Mouse (Mus musculus): ENCODE measurements around the gene Cnksr3. TPM values are rescaled to one million over a fixed set of nuclear protein-coding genes. Genes with fewer than 3 reads are reported as not detected.

Cnksr3 gene
- total RNA-seq, 1 experiment from 2014 or later: 8.7 TPM

DNA sequence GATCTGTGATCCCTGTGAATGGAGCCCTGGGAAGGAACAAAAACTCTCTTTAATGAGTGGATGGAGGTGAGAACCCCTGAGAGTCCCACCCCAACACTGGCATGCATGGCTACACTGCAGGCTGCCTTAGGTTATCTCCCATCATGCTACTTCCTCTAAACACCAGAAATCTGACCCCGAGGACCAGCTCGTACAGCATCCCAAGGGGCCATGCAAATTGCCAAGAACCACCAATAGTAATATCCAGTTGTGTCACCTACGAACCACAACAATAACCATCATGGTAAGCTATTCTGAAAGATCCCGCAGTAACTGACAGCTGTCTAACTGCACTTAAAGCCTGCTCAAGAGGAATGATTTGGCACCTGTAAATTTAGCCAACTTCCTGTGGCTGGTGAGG is 59.1 kb downstream of the Cnksr3 start:
- no peak for ATAC-seq (replicated peaks; ENCODE audit: low read depth, poor library complexity, severe bottlenecking)

DNA sequence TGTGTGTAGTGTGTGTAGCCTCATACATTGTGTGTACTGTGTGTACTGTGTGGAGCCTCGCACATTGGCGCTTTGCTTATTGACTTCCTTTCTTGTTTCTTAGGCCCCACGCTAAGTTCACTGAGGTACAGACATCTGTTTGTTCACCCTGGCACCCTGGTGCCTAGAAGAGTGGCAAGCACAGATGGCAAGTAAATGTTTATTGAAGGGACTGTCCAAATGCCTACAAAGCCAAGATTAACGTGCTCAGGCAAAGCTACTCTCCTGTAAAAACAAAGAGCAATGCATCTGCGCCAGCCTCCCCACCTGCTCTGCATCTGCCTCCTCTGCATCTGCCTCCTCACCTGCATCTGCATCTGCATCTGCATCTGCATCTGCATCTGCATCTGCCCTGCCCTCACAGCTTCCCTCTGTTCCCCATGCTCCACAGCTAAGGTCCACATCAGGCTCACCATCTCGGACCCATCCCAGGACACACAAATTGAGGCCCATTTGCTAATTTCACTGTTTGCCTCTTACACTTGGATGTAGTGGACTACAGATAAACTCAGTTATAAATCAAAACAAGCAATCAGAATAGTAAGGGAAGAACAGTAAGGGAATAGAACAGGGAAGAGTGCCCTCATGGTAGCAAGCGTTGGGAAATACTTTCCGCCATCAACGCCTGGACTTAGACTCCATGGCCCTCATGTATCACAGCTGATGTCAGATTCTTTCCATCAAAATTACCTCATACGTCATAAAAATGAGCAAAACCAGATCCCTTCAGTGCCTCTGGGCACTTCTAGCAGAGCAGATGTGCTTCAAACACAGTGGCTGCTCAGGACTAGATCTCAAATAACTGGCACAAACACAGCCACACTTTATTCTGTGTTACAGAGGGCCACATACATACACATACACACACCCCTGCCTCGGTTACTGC is 62.1 kb downstream of the Cnksr3 start:
- no peak for ATAC-seq (replicated peaks; ENCODE audit: low read depth, poor library complexity, severe bottlenecking)

DNA sequence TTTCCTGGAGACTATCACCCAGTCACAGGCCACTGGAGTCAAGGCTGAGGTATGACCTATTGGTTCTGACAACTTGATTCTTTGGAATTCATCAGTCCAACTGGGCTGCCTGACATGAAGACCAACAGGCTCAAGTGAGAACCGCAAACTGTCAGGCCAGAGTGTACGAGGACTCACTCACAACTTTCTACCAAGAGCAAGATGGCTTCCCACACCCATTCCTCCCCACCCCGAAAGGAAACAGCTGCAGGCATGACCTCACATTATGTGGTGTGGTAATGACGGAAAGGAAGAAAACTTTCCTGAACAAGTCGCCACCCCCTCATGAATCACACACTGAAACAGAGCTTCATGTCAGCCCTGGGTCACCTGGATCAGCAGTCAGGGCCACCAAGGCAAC is 66.4 kb downstream of the Cnksr3 start:
- ATAC-seq (replicated peaks; ENCODE audit: low read depth, poor library complexity, severe bottlenecking): 0 out of 2 replicates have a peak, but pooled peaks have one; percentile 31

DNA sequence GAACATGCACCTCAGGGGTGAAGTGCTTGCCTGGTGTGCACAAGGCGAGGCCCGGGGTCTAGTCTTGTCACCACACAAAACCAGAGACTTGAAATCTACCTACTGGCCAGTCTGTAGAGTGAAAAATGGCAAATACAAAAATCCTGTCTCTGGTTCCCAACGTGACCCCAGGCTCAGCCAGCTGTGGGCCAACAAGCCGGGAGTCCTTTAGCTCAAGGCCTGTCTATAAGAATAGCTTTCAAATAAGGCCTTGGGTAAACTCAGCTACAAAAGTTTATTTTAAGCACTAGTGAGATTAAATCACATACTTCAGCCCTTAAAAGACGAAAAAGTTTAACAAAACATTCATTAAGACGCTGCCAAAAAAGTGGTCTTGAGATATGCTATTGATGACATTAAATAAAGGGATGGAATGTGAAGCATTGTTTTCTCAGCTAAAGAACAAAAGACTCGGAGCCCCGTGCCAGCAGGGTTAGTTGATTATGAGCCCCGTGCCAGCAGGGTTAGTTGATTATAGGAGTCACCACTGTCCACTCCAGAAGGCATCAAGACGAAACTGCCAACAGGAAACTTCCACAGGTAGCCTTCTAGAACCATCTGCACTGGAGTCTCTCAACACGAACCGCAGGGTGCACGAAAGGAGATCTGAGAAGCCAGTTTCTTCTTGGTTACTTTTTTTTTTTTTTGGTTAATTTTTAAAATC is 67.8 kb downstream of the Cnksr3 start:
- no peak for ATAC-seq (replicated peaks; ENCODE audit: low read depth, poor library complexity, severe bottlenecking)

DNA sequence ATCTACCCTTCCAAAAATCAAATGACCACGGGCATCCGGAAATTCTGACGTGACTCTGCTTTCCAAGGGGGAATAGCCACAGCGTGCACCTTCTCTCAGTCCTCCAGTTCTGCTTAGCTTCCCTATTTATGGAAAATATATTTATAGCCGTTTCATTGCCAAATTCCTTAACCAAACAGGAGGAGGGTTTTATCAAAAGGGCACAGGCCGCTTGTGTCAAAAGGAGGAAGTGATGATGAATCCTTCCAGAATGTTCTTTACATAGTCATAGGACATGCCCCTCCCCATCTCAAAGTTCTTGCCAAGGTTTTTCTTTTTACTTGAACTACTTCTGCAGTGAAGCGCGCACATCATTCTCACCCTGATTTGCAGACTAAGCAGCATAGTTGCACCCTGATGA is 69.8 kb downstream of the Cnksr3 start:
- ATAC-seq (replicated peaks; ENCODE audit: low read depth, poor library complexity, severe bottlenecking): peak; percentile 67

DNA sequence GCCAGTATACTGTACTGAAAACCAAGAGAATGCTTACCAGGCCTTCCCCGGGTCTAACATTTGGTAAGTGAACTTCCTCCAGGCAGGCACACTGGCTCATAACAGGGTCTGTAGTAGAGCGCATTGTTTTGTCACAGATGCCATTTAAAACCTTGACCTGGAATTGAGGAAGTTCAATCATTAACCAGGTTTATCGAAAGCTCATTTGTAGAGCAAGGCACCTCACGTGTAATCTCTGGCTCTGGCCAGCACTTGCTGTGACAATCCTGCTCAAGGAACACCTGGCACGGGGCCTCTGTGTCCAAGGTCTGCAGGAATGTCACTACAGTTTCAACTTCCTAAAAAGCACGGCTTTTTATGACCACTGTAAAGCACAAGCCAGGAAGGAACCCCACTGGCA is 71.8 kb downstream of the Cnksr3 start:
- peak; percentile 30; the same call in 1 of the 2 replicates for ATAC-seq (replicated peaks; ENCODE audit: low read depth, poor library complexity, severe bottlenecking)

DNA sequence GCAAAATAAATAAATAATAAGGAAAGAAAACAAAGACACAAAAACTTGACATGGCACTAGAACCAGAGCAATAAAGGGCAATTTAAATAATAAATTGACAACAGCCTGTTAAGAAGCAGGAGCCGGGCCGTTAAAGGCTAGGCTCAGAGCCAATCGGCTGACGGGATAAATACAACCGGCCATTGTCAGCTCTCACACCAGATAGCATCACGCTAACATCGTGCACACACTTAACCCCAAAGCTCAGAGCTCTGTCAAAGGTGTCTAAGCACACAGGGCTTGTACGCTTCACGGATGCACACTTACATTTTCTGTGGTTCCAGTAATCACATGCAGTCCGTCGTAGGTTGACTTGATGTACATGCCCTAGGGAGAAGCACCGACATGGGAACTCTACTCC is 74.0 kb downstream of the Cnksr3 start:
- ATAC-seq (replicated peaks; ENCODE audit: low read depth, poor library complexity, severe bottlenecking): no peak

DNA sequence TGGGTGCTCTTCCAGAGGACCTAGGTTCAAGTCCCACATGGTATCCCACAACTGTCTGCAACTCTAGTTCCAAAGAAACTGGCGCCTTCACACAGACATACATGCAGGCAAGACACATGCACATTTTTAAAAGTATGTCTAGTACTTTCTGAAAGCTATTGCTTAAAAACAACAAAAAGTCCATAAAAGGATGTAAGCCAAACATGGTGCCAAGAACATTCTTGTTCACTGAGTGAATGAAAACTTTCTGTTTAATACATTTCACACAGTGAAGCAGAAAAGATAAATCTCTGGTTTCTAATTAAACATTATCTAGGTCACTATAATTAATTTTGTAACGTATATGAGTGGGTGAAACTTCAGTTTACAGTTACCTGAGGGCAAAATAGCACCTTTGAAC is 76.3 kb downstream of the Cnksr3 start:
- no peak for ATAC-seq (replicated peaks; ENCODE audit: low read depth, poor library complexity, severe bottlenecking)

DNA sequence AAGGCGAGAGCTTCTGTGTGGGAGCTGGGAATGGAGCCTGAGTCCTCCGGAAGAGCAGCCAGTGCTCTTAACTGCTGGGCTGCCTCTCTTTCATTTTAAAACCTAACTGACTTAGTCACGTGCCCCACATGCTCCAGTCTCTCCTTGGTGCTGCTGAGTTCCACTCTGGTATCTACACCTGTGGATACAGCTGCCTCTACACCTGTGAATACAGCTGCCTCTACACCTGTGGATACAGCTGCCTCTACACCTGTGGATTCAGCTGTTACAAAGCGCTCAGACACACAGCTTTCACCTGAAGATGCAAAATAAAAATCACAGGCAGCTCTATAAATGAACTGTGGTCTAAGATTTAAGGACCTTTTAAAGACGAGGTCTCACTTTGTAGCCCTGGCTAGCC is 79.0 kb downstream of the Cnksr3 start:
- no peak for ATAC-seq (replicated peaks; ENCODE audit: low read depth, poor library complexity, severe bottlenecking)

DNA sequence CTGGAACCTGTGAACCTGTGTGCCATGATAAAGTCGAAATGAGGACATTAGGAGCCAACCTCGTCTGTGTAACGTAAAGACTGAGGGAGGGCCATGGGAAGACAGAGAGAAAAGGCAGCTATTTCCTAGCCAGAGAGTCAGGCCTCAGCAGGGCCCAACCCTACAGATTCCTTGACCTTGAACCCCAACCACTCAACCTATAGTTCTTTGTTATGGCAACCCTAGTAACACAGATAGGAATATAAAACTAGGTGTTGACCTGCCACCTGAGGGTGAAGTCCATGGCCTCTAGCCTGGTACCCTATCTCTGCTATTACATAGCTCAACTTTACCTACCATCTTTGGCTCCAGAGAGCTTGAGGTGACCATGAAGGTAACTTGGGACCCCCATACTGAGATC is 80.6 kb downstream of the Cnksr3 start:
- ATAC-seq (replicated peaks; ENCODE audit: low read depth, poor library complexity, severe bottlenecking): no peak

DNA sequence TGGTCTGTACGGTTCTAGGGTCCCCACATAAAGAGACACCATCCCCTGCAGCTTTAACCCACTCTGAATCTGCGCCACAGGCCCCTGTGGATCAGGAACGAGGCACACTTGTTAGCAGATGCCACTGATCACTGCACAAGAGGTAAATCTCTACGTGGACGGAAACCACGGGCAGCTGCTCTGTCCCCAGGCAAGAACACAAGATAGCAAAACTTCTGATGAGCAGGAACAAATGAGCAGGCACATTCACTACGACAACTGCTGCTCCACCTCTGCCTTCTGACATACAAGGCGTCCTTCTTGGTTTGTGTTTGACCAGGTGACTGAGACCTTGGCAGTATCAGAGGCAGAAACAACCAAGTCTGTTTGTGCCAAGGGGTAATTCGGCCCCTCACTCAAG is 84.2 kb downstream of the Cnksr3 start:
- no peak for ATAC-seq (replicated peaks; ENCODE audit: low read depth, poor library complexity, severe bottlenecking)

DNA sequence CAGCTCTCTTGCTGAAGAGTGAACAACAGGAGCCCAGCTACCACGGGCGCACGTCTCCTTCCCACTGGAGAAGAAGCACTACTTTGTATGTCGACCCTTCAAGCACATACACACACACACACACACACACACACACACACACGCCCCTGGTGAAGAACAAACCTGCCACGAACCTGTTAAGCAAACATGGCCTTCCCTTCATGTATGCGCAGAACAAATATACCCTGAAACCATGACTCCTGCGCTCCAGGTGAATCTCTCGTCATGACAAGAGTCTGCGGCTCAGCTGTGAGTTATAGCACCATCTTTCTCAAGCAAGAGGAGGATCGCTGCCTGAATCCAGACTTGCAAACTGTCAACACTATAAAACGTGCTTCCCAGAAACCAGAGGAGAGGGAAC is 85.2 kb downstream of the Cnksr3 start:
- ATAC-seq (replicated peaks; ENCODE audit: low read depth, poor library complexity, severe bottlenecking): no peak

DNA sequence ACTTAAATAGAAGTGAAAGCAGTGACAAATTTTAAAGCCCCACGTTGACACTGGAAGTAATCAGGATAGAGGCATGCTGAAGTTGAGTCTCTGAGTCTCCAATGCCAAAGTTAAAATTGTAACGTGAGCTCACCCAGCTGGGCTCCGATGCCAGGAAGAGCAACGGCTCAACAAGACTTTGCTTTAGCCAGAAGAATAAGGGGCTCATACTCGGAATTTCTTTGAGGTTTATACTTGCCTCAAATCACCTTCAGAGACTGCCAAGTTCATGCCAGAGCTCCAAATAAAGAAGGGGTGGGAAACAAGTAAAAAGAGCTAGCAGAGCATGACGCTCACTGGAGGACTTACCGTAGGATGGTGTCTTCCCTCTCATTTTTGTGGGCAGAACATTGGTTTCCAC is 85.8 kb downstream of the Cnksr3 start:
- no peak for ATAC-seq (replicated peaks; ENCODE audit: low read depth, poor library complexity, severe bottlenecking)

DNA sequence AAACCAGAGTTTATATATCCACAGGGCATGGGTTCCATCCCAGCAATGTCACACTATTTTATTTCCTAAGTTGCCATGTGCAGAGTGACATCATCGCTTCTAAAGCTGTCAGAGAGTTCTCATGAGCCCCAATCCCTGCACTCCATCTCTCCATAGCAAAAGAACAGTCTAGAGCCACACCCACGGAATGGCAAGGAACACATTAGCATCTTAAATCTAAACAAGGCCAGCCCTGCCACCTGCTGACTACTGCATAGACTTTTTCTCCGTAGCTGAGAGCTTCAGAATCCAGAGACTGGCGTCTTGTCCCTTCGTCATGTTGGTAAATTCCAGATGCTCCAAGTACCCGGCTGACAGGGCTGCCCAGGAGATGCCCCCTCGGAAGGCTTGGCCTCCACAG is 87.0 kb downstream of the Cnksr3 start:
- no peak for ATAC-seq (replicated peaks; ENCODE audit: low read depth, poor library complexity, severe bottlenecking)

DNA sequence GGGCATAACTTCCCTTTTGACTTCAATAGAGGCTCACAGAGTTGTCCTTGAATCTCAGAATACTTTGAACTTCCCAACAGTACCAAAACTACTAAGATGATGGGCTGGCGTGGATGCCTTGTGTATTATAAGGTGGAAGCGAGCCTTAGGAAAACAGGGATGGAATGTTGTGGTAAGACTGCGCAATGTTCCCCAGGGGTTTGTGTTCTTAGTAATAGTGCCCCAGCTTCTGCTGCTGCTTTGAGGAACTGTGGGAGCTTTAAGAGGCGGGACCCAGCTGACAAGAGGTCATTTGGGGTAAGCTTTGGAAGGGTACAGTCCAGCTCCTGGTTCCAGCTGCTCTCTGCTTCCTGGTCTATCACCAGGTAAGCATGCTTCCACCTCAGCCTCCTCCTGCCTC is 89.7 kb downstream of the Cnksr3 start:
- ATAC-seq (replicated peaks; ENCODE audit: low read depth, poor library complexity, severe bottlenecking): no peak

DNA sequence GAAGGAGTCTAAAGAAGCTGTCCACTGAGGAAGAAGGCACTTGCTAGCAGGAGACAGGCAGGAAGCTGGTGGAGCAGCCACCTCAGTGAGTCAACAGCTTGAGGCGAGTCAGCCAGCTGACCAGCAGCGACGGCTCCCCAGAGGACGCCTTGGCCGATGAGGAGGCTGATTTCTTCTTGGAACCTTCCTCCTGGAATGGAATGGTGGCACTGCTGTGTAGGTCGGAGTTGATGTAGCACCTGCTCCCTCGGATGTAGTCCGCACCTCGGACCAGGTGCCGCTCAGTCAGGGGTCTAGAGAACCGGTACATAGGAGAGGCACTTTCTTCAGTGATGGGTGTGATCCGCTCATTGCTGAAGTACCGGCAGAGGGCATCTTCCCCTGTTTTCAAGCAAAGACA is 91.8 kb downstream of the Cnksr3 start:
- no peak for ATAC-seq (replicated peaks; ENCODE audit: low read depth, poor library complexity, severe bottlenecking)

DNA sequence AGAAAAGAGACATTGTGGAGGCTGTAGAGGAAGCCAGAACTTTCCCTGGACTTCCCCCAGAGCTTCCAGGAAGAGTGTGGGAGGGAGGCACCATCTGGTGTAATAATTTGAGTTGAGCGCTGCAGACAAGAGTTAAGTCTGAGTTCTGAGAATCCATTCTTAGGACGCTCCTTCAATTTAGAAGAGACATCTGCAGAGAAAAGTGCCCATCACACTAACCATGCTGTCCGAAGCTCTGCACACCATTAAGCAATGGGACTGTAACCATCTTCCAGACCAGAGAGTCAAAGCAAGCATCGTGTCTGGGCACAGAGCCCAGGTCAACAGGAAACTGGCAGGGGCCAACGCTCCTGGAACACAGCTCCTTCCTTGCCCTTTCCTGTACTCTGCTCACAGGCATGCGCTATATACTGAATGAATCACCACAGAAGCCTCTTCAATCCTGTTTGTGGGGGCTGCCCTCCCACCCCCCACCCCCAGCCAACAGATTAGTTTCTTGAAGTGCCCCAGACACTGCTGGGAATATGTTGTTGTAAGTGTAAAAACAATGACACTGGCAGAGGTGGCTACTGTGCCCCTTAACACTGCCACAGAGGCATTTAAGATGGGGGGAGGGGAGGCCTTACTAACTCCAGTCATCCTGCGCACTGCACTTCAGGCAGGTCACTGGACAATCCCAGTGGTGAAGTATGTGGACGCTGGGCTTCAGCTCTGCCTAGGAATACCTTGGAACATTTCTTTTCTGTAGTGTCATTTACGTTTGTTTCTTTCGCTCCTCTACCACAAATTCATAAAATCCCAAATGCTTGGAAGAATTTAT is 93.6 kb downstream of the Cnksr3 start:
- ATAC-seq (replicated peaks; ENCODE audit: low read depth, poor library complexity, severe bottlenecking): peak; percentile 36; the same call in 1 of the 2 replicates

DNA sequence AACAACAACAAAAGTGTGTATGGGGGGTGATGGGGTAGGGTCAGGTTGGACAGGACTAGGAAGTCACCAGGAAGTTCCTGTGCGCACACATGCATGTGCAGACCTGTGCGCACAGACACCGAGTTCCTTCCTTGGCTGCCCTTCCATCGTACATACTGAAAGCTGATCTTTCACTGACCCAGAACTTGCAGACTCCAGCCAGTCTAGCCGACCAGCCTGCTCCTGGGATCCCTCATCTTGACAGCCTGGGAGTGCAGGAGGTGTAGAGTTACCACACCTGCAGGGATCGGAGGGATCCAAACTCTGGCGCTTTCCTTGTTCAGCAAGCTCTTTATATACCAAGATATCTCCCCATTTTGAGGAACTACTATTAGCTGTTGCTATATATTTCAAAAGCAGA is 94.3 kb downstream of the Cnksr3 start:
- ATAC-seq (replicated peaks; ENCODE audit: low read depth, poor library complexity, severe bottlenecking): 0 out of 2 replicates have a peak, but pooled peaks have one; percentile 25

DNA sequence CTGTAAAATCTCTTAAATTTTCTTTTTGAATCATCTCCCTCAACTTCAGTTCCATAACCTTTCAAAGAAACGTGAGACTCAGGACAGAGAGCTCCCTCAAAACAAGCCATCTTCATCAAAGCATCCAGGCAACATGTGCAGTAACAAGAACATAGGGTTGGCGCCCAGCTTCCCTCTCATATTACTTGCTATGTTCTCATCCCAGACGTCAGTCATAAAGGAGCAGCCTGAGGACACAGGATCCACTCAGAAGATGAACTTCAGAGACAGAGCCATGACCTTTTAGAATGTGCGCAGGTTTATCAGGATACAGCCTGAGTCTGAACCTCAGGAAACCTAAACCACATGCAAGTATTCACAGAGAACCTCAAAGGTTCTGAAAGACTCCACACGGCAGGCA is 97.2 kb downstream of the Cnksr3 start:
- ATAC-seq (replicated peaks; ENCODE audit: low read depth, poor library complexity, severe bottlenecking): no peak

DNA sequence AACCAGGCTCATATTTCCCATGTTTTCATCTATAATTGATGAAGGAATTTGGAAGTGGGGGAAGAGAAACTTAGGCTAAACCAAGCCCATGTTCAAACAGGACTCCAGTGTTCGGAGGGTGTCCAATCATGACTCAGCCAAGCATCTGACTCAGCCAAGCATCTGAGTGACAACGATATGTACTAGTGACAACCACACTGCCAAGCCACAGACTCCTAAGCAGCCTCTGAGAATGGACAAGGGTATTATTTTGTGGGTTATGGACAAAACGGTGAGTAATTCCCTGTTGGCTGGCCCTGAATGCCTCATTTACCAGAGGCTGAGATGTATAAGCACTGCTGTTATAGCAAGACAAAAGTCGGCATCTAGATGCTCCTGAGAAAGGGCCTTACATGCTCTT is 98.3 kb downstream of the Cnksr3 start:
- no peak for ATAC-seq (replicated peaks; ENCODE audit: low read depth, poor library complexity, severe bottlenecking)

DNA sequence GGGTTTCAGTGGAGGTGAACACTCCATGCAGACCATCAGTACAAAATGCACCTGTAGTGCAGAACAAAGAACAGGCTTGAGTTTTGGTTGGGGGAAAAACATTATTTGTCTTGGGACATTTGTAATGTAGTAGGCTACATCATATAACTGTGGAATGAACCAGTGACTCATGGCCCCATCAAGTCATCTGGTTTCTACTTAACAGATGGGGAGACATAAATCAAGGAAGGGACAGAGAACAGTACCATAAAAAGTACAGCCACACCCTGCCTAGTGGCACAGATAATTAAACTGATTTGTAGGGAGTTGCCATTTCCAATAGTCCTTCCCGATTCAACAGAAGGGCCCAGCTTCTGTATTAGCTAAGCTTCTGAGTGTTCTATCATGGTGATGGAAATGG is 98.9 kb downstream of the Cnksr3 start:
- ATAC-seq (replicated peaks; ENCODE audit: low read depth, poor library complexity, severe bottlenecking): no peak
